Mouse (Mus musculus) neural tube, embryonic 15.5 days (tissue): ENCODE data around the gene Ccp110. TPM values are rescaled to one million over a fixed set of nuclear protein-coding genes. Genes with fewer than 3 reads are reported as not detected.

Experiments used
- ATAC-seq: fragments of 200-750 bp; cut with Nextera tagmentation; 2 replicates; pipeline ENCODE4 v1.8.0; 2017; ENCODE audit warnings: mild to moderate bottlenecking, moderate TSS enrichment, moderate library complexity; ENCODE audit not compliant: low FRiP score
- H3K27ac ChIP-seq: fragments of 300-500 bp; sonication (generic); replicated peaks from 2 replicates; pipeline ENCODE4 v1.5.1; 2015; ENCODE audit warnings: mild to moderate bottlenecking, inconsistent platforms
- H3K27me3 ChIP-seq: fragments of 300-500 bp; sonication (generic); replicated peaks from 2 replicates; pipeline ENCODE4 v1.6.1; 2015; ENCODE audit warnings: inconsistent platforms
- H3K36me3 ChIP-seq: fragments of 300-500 bp; sonication (generic); 2 replicates; pipeline ENCODE4 v1.6.1; 2015; ENCODE audit warnings: inconsistent platforms
- H3K4me1 ChIP-seq: fragments of 300-500 bp; sonication (generic); 2 replicates; pipeline ENCODE4 v1.6.1; 2015; ENCODE audit warnings: inconsistent platforms
- H3K4me2 ChIP-seq: fragments of 300-500 bp; sonication (generic); 2 replicates; pipeline ENCODE4 v1.6.1; 2015; ENCODE audit warnings: inconsistent platforms, mild to moderate bottlenecking, moderate library complexity
- H3K4me3 ChIP-seq: fragments of 300-500 bp; sonication (generic); replicated peaks from 2 replicates; pipeline ENCODE4 v1.5.1; 2015; ENCODE audit warnings: mild to moderate bottlenecking, inconsistent platforms
- H3K9ac ChIP-seq: fragments of 300-500 bp; sonication (generic); replicated peaks from 2 replicates; pipeline ENCODE4 v1.6.1; 2015; ENCODE audit warnings: mild to moderate bottlenecking, inconsistent platforms
- H3K9me3 ChIP-seq: fragments of 300-500 bp; sonication (generic); replicated peaks from 2 replicates; pipeline ENCODE4 v1.6.1; 2016; ENCODE audit warnings: inconsistent platforms
- WGBS: fragments of 180-500 bp; shearing (Covaris S2); methylation state at CpG from one replicate; pipeline ENCODE4 v1.1.7; 2015; ENCODE audit warnings: mixed read lengths; 5-methylcytosine and 5-hydroxymethylcytosine counted together
- polyA plus RNA-seq: library from polyadenylated mRNA; unstranded; fragments of >200 nt; fragmentation: Nextera tagmentation; extraction: Ambion mirVana; gene quantifications from 2 replicates; pipeline ENCODE4 v1.2.1, GENCODE M21; 2015

Ccp110 gene
- polyA plus RNA-seq, 1 experiment from 2014 or later: 29.3 TPM

GRCm38 (mm10) chr7:118728846-118729587 is 16.7 kb downstream of the Ccp110 start:
- no peaks in the 10 kb centered on the region for H3K4me1 ChIP-seq
- H3K9me3 ChIP-seq: no peaks in the 10 kb centered on the region
- no peak overlapping the region for H3K4me3 ChIP-seq
- no peaks in the 10 kb centered on the region for H3K27me3 ChIP-seq
- H3K4me2 ChIP-seq: no peak overlapping the region
- H3K36me3 ChIP-seq: peaks cover 87% of the 10 kb centered on the region
- H3K27ac ChIP-seq: no peak overlapping the region
- ATAC-seq: no peak
- 90% methylated on average over 13 of the region's 13 CpGs for WGBS
- no peak overlapping the region for H3K9ac ChIP-seq

GRCm38 (mm10) chr7:118731781-118732180 is 19.4 kb downstream of the Ccp110 start:
- H3K27ac ChIP-seq: no peak overlapping the region
- H3K4me3 ChIP-seq: no peak overlapping the region
- no peaks in the 10 kb centered on the region for H3K9me3 ChIP-seq
- WGBS: 98% methylated on average over 3 of the region's 3 CpGs
- H3K9ac ChIP-seq: no peak overlapping the region
- no peaks in the 10 kb centered on the region for H3K4me1 ChIP-seq
- H3K4me2 ChIP-seq: no peak overlapping the region
- H3K27me3 ChIP-seq: no peaks in the 10 kb centered on the region
- peaks cover 77% of the 10 kb centered on the region for H3K36me3 ChIP-seq
- ATAC-seq: no peak

- no peaks in the 10 kb centered on the region for H3K4me1 ChIP-seq
- 95% methylated on average over 13 of the region's 13 CpGs for WGBS
- no peaks in the 10 kb centered on the region for H3K27me3 ChIP-seq
- no peak overlapping the region for H3K27ac ChIP-seq
- no peak overlapping the region for H3K9ac ChIP-seq
- H3K36me3 ChIP-seq: peaks cover 67% of the 10 kb centered on the region
- no peak overlapping the region for H3K4me2 ChIP-seq
- no peak overlapping the region for H3K4me3 ChIP-seq
- no peaks in the 10 kb centered on the region for H3K9me3 ChIP-seq
- ATAC-seq: no peak
Measured at GRCm38 (mm10) chr7:118733225-118733624, 20.9 kb downstream of the Ccp110 start.

GRCm38 (mm10) chr7:118738730-118739129 is 26.4 kb downstream of the Ccp110 start:
- H3K36me3 ChIP-seq: peaks cover 20% of the 10 kb centered on the region
- ATAC-seq: no peak
- H3K27ac ChIP-seq: no peak overlapping the region
- no peaks in the 10 kb centered on the region for H3K27me3 ChIP-seq
- 78% methylated on average over 1 of the region's 1 CpGs for WGBS
- no peak overlapping the region for H3K9ac ChIP-seq
- H3K4me1 ChIP-seq: peaks cover 22% of the 10 kb centered on the region
- H3K9me3 ChIP-seq: no peaks in the 10 kb centered on the region
- H3K4me2 ChIP-seq: no peak overlapping the region
- H3K4me3 ChIP-seq: no peak overlapping the region

GRCm38 (mm10) chr7:118739975-118740531 is 27.7 kb downstream of the Ccp110 start, which contains the start of gene Vps35l:
Gene Vps35l (plus strand): TSS chr7:118740226.
- ATAC-seq: peak; percentile 90
- Histone ChIP-seq H3K36me3 (peaks cover 15% of the 10 kb centered on the region), H3K27me3 (no peaks in the 10 kb centered on the region), H3K4me2 (peak within 1 kb of the TSS; percentile 74), H3K9ac (peak within 1 kb of the TSS; percentile 75), H3K4me3 (peak within 1 kb of the TSS; percentile 70), H3K4me1 (peaks cover 22% of the 10 kb centered on the region), H3K27ac (peak within 1 kb of the TSS; percentile 90), H3K9me3 (no peaks in the 10 kb centered on the region)
- WGBS: 1% methylated on average over 16 of the region's 16 CpGs

- H3K4me2 ChIP-seq: peak overlapping the region; percentile 74
- H3K36me3 ChIP-seq: peaks cover 18% of the 10 kb centered on the region
- no peaks in the 10 kb centered on the region for H3K27me3 ChIP-seq
- WGBS: 3% methylated on average over 41 of the region's 41 CpGs
- peak overlapping the region; percentile 75 for H3K9ac ChIP-seq
- H3K9me3 ChIP-seq: no peaks in the 10 kb centered on the region
- peak; percentile 97 for ATAC-seq
- peak overlapping the region; percentile 70 for H3K4me3 ChIP-seq
- H3K4me1 ChIP-seq: peaks cover 22% of the 10 kb centered on the region
- peak overlapping the region; percentile 90 for H3K27ac ChIP-seq
Measured at GRCm38 (mm10) chr7:118740532-118741338, 28.4 kb downstream of the Ccp110 start.

GRCm38 (mm10) chr7:118742278-118742677 is 29.9 kb downstream of the Ccp110 start:
- H3K4me2 ChIP-seq: no peak overlapping the region
- H3K36me3 ChIP-seq: peaks cover 27% of the 10 kb centered on the region
- H3K9me3 ChIP-seq: no peaks in the 10 kb centered on the region
- ATAC-seq: no peak
- no peak overlapping the region for H3K4me3 ChIP-seq
- peaks cover 22% of the 10 kb centered on the region for H3K4me1 ChIP-seq
- H3K9ac ChIP-seq: no peak overlapping the region
- H3K27ac ChIP-seq: no peak overlapping the region
- no peaks in the 10 kb centered on the region for H3K27me3 ChIP-seq
- 89% methylated on average over 3 of the region's 6 CpGs for WGBS

GRCm38 (mm10) chr7:118744766-118745165 is 32.4 kb downstream of the Ccp110 start:
- no peak overlapping the region for H3K4me3 ChIP-seq
- no peaks in the 10 kb centered on the region for H3K9me3 ChIP-seq
- peaks cover 47% of the 10 kb centered on the region for H3K36me3 ChIP-seq
- H3K27me3 ChIP-seq: no peaks in the 10 kb centered on the region
- no peak overlapping the region for H3K9ac ChIP-seq
- no peak for ATAC-seq
- H3K4me2 ChIP-seq: no peak overlapping the region
- peaks cover 22% of the 10 kb centered on the region for H3K4me1 ChIP-seq
- 95% methylated on average over 5 of the region's 5 CpGs for WGBS
- H3K27ac ChIP-seq: no peak overlapping the region

GRCm38 (mm10) chr7:118747891-118748672 is 35.7 kb downstream of the Ccp110 start:
- Histone ChIP-seq H3K9ac (no peak overlapping the region), H3K27ac (no peak overlapping the region), H3K9me3 (no peaks in the 10 kb centered on the region), H3K4me1 (no peaks in the 10 kb centered on the region), H3K27me3 (no peaks in the 10 kb centered on the region), H3K4me2 (no peak overlapping the region), H3K36me3 (peaks cover 77% of the 10 kb centered on the region), H3K4me3 (no peak overlapping the region)
- peak; percentile 62 for ATAC-seq
- 84% methylated on average over 12 of the region's 12 CpGs for WGBS

- Histone ChIP-seq H3K9ac (no peak overlapping the region), H3K27me3 (no peaks in the 10 kb centered on the region), H3K4me2 (no peak overlapping the region), H3K4me1 (no peaks in the 10 kb centered on the region), H3K4me3 (no peak overlapping the region), H3K9me3 (no peaks in the 10 kb centered on the region), H3K36me3 (peaks cover 86% of the 10 kb centered on the region), H3K27ac (no peak overlapping the region)
- 89% methylated on average over 8 of the region's 8 CpGs for WGBS
- no peak for ATAC-seq
Measured at GRCm38 (mm10) chr7:118749706-118750105, 37.4 kb downstream of the Ccp110 start.

GRCm38 (mm10) chr7:118751625-118752024 is 39.3 kb downstream of the Ccp110 start:
- 89% methylated on average over 7 of the region's 7 CpGs for WGBS
- ATAC-seq: no peak
- Histone ChIP-seq H3K36me3 (peaks cover 90% of the 10 kb centered on the region), H3K9me3 (no peaks in the 10 kb centered on the region), H3K27me3 (no peaks in the 10 kb centered on the region), H3K4me3 (no peak overlapping the region), H3K9ac (no peak overlapping the region), H3K4me2 (no peak overlapping the region), H3K4me1 (no peaks in the 10 kb centered on the region), H3K27ac (no peak overlapping the region)
